Mouse (Mus musculus) G1E (cell line): Measurements from ENCODE around the gene Rdh5.

Experiments used
- CTCF ChIP-seq: IDR thresholded peaks from 2 replicates; pipeline ENCODE4 v1.5.1; 2012; ENCODE audit warnings: low read depth, low read length, inconsistent platforms, mixed read lengths
- GATA1 ChIP-seq: IDR thresholded peaks from 2 replicates; pipeline ENCODE4 v1.6.1; 2012; ENCODE audit warnings: borderline replicate concordance, low read length, inconsistent platforms, mixed read lengths

GRCm38 (mm10) chr10:128921251-128921650 is 1.4 kb downstream of the Rdh5 start:
- no peak for TF ChIP-seq GATA1
- TF ChIP-seq CTCF, result no peak
